Mouse (Mus musculus) forebrain, embryonic 15.5 days (tissue): ENCODE data around the gene Ttll11. TPM values are rescaled to one million over a fixed set of nuclear protein-coding genes. Genes with fewer than 3 reads are reported as not detected.

Source experiments
- ATAC-seq: fragments of 200-750 bp; cut with Nextera tagmentation; replicated peaks from 2 replicates; pipeline ENCODE4 v1.8.0; 2017; ENCODE audit warnings: mild to moderate bottlenecking, moderate TSS enrichment, moderate library complexity
- H3K27ac ChIP-seq: fragments of 300-500 bp; sonication (generic); replicated peaks from 2 replicates; pipeline ENCODE4 v1.5.1; 2015; ENCODE audit warnings: mild to moderate bottlenecking, inconsistent platforms
- H3K27me3 ChIP-seq: fragments of 300-500 bp; sonication (generic); 2 replicates; pipeline ENCODE4 v1.6.1; 2015; ENCODE audit warnings: inconsistent platforms
- H3K36me3 ChIP-seq: fragments of 300-500 bp; sonication (generic); 2 replicates; pipeline ENCODE4 v1.6.1; 2015; ENCODE audit warnings: mild to moderate bottlenecking, inconsistent platforms
- H3K4me1 ChIP-seq: fragments of 300-500 bp; sonication (generic); 2 replicates; pipeline ENCODE4 v1.6.1; 2015; ENCODE audit warnings: inconsistent platforms
- H3K4me2 ChIP-seq: fragments of 300-500 bp; sonication (generic); replicated peaks from 2 replicates; pipeline ENCODE4 v1.6.1; 2015; ENCODE audit warnings: mild to moderate bottlenecking, inconsistent platforms
- H3K4me3 ChIP-seq: fragments of 300-500 bp; sonication (generic); 2 replicates; pipeline ENCODE4 v1.5.1; 2015; ENCODE audit warnings: mild to moderate bottlenecking, inconsistent platforms
- H3K9ac ChIP-seq: fragments of 300-500 bp; sonication (generic); replicated peaks from 2 replicates; pipeline ENCODE4 v1.6.1; 2015; ENCODE audit warnings: mild to moderate bottlenecking, inconsistent platforms
- H3K9me3 ChIP-seq: fragments of 300-500 bp; sonication (generic); 2 replicates; pipeline ENCODE4 v1.6.1; 2016; ENCODE audit warnings: inconsistent platforms
- WGBS: fragments of 180-500 bp; shearing (Covaris S2); methylation state at CpG from one replicate; pipeline ENCODE4 v1.1.7; 2015; ENCODE audit warnings: mixed read lengths; 5-methylcytosine and 5-hydroxymethylcytosine counted together
- polyA plus RNA-seq: library from polyadenylated mRNA; unstranded; fragments of >200 nt; fragmentation: Nextera tagmentation; extraction: Ambion mirVana; gene quantifications from 2 replicates; pipeline ENCODE4 v1.2.1, GENCODE M21; 2015

Ttll11 gene
- polyA plus RNA-seq, 1 experiment from 2014 or later = 3.0 TPM

- 93% methylated on average over 7 of the region's 7 CpGs for WGBS
- H3K27ac ChIP-seq = no peak overlapping the region
These were observed 277.7 kb downstream of the Ttll11 start for GRCm38 (mm10) chr2:35702001-35702400.

More at GRCm38 (mm10) chr2:35702001-35702400, 277.7 kb downstream of the Ttll11 start:
- Histone ChIP-seq H3K4me2 (no peak overlapping the region), H3K4me1 (peaks cover 27% of the 10 kb centered on the region), H3K9me3 (no peaks in the 10 kb centered on the region), H3K4me3 (no peak overlapping the region), H3K27me3 (no peaks in the 10 kb centered on the region), H3K36me3 (no peaks in the 10 kb centered on the region), H3K9ac (no peak overlapping the region)
- ATAC-seq = no peak

Other genes with a start within 250 kb of the Ttll11 start
- gene Ndufa8, start 69.5 kb upstream of the Ttll11 start, polyA plus RNA-seq = 259 and 263 TPM in 2 replicates
- 1.7 and 2.5 TPM in 2 replicates for gene Morn5, start 69.5 kb upstream of the Ttll11 start, polyA plus RNA-seq
- 36.3 and 36.8 TPM in 2 replicates for gene Lhx6, start 125.5 kb upstream of the Ttll11 start, polyA plus RNA-seq
- 21.4 and 24.1 TPM in 2 replicates for gene Mrrf, start 156.5 kb upstream of the Ttll11 start, polyA plus RNA-seq
- 149 and 164 TPM in 2 replicates for gene Rbm18, start 156.9 kb upstream of the Ttll11 start, polyA plus RNA-seq